Mouse (Mus musculus) mouse trophoblast stem cell (cell line): Measurements from ENCODE around the gene Foxp4.

Experiments
- in situ Hi-C, 2 experiments: fragments of 300-500 bp; cut with MseI, MboI; formaldehyde crosslinking; loops; 2 replicates in 1 of 2; 3 replicates in 1 of 2; pipeline ENCODE4 v1.15.1; 2025

Gene Foxp4

DNA sequence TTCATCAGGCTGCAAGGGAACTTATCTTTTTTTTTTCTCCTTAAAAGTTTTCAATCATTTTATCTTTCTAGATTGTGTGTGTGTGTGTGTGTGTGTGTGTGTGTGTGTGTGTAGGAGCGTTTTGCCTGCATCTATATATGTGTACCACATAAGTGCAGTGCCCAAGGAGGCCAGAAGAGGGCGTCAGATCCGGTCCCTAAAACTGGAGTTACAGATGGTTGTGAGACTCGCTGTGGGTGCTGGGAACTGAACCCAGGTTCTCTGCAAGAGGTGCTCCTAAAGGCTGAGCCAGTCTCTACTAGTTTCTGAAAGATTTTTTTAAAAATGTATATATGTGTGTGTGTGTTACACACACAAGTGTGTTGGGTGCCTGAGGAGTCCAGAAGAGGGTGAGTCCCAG, 5.0 kb upstream of the Foxp4 start:
- in situ Hi-C loops = no loop called here

DNA sequence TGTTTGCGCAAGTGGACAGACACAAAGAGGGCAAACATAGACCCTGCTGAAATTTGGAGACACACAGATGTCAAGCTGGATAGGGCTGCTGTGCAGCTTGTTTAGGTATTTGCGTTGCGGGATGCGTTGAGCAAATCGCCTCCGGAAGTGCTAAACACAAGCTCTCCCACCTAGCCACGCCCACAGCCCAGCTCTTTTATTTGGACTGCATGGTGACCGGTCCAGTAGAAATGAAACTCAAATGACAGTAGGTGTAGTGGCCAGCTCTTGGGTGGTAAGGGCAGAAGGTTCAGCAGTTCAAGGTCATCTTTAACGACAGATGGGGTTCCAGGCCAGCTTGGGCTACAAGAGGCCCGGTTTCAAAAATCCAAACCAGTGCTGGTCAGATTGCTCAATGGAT, 1.5 kb upstream of the Foxp4 start:
- in situ Hi-C loops = no loop called here

DNA sequence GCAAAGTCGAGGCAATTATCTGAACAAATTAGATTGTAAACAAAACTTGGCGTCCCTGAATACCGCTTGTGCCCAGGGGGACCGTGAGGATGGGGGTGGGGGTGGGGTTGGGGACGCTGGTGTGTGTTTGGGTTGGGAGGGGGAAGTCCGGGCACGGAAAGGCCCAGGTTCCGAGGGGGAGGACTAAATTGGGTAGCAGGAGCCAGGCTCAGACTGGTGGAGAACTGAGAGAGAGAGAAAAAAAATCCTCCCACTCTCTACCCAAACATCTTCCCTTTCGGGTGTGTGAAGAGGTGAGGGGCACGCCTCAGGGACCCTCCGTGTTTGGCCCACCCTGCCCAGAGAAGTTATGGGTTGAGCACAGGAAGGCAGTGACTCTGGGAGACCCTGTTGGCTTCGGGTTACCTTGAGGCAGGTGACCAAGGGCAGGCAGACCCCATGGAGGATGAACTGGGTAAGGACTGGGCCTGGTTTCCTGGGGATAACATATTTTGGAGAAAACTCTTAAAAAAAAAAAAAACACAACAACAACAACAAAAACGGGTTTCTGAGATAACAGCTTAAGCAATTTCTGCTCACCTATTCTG, 988 bp upstream of the Foxp4 start:
- in situ Hi-C loops = no loop called here

DNA sequence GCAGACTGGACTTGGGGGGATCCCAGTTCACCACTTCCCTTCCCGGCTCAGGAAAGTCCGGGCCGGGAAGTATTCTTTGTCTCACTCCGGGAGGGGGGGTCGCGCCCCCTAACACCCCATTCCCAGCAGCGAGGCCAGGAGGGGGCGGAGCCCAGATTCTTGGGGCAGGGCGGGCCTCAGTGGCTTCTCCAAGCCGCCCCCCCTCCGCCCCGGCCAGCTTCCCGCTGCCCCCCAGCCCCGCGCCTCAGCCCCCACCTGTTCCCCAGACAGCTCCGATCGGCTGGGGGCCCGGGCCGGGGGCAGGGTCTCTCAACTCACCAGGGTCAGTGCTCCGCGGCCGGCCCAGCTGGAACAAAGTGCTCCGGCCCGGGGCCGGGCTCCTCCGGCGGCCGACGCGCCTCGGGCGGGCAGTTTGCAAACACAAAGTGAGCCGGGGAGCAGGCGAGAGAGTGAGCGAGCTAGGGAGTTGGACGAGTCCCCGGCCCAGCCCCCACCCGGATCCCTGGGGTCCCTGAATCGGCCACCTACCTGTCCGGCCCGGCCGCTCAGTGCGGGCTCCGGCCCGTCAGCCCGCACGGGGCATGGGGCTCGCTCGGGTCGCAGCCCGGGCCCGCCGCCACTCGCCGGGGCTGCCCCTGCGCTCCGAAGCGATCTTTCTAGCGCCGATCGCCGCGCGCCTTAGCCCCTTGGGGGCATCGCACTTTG, 615 bp downstream of the Foxp4 start:
- in situ Hi-C loops = no loop called here

DNA sequence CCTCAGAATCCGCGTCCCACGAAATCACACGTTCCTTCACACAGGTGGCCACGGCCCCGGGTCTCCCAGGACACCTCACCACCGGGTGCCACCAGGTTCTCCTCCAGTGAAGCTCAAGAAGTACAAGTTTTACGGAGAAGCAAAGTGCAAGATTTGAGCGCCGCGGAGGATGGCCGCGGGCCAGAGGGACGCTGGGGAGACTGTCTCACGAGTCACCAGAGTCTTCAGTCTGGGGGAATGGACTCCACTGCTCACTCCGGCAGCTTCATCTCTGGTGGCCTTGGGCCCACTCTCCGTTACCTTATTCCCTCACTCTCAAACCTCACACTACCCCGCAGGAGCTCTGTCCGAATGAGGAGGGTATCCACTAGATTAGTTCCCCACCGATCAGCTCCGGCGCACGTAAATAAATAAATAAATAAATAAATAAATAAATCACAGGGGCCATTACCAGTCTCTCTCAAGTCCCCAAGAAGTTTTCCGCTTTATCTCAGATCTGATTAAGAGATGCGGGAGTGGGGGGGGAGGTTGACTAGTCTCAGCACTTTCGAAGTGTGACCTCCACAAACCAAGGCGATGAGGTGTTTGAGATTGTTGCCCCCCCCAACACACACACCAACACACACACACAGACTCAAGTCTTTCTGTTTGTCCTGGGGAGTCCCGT, 1.3 kb downstream of the Foxp4 start:
- in situ Hi-C loops = no loop called here

DNA sequence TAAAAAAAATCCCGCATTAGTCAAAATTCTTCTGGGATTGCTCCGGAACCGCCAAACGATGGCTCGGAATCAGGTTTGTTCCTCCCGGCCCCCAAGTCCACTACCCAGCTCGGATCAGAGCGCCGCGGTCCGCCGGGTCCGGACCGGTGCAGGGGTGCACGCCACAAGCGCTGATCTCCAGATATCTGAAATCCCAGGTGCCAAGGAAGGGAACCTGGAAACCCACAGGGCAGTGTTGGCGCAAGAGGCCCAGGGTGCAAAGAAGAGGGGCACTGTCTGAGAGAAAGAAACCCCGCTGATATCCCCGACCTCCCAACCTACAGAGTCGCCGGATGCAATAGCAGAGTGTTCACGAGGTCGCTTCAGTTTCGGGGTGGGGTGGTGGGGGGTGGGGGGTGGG, 1.9 kb downstream of the Foxp4 start:
- in situ Hi-C loops = no loop called here

DNA sequence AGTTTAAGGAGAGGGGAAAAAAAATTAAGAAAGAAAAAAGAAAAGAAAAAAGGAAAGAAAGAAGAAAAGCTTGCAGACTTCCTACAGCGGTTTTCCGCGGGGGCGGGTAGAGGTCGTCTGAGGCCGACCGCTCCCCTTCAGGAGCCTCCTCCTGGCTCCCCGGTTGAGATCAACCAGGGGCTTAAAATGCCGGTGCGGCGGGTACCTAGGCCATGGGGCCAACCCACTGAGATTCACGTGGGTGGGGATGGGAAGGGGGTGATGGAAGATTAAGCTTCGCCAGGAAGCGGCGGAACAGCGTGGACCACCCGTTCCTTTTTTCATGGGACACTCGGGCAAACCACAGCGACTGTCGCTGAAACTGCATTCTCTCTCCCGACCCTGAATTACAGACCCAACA, 2.3 kb downstream of the Foxp4 start:
- in situ Hi-C loops = no loop called here

DNA sequence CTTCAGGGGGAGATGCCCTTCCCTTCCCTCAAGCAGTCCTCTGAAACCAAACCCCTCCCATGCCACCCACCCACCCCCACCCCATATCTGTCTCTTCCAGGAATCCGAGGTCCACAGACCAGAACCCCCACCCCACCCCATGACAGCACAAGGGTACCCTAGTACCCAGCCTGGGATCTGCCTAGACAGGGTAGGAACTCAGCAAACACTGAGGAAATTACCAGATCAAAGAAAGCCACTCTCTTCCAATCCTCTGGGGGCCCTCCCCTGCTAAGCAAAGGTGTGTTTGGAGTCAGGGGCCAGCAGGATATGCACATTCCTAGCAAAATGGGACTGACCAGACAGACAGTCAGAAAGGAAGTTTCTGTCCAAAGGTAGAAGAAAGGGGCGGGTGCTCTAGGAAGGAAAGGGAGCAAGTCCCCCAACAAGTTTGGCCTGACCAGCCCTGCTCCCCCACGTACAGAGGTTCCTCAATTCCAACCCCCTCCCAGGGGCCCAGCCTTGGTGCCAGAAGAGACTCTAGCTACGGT, 3.2 kb downstream of the Foxp4 start:
- in situ Hi-C loops = no loop called here

DNA sequence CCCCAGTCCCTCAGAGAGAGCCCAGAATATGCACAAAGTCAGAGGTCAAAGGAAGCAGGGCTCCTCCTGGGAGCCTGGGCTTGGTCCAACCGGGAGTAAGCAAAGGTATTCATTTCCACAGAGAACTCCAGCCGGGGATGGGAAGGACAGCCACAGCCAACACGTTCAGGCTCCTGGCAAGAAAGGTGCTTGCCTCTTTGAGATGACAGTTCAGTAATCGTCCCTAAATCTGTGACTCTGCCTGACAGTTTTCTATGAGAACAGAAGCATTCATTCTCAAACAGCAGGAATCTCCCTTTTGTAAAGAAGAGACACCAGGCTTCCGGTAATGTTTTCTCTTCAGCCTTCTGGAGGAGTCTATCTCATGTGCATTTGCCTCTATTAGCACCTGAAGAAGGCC, 4.6 kb downstream of the Foxp4 start:
- in situ Hi-C loops = no loop called here

DNA sequence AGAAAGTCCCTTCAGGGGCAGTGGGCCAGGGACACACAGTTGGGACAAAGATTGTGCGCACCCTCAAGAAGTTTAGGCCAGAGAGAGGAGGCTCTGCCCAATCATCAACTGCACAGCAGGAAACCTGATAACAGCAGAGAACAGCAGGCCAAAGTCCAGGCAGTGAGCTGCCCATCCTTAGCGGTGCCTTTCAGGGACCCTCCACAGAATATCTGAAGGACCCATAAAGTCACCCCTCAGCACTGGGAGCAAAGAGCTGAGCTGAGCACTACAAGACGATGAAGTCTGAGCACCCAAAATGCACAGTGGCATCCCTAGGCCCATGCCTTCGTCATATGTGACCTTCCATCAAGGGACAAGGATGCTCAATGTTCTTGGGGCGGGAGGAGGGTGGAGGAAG, 6.5 kb downstream of the Foxp4 start:
- in situ Hi-C loops = no loop called here

DNA sequence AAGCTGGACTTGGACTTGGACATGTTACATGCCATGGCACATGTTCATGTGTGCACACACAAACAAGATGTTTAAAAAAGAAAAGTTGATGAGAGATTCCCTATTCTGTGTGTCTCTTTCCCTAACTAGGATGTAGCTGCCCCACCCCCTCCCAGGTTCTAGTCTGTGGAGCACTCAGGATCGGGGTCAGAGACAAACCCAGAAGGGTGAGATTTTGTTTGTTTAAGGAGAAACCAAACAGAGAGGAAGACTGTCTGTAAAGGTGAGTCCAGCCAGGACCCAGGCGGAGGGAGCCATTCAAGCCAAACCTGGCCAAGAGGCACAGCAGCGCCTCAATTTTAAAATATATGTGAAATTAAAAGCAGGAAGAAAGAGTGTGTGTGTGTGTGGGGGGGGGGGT, 7.2 kb downstream of the Foxp4 start:
- in situ Hi-C loops = no loop called here

DNA sequence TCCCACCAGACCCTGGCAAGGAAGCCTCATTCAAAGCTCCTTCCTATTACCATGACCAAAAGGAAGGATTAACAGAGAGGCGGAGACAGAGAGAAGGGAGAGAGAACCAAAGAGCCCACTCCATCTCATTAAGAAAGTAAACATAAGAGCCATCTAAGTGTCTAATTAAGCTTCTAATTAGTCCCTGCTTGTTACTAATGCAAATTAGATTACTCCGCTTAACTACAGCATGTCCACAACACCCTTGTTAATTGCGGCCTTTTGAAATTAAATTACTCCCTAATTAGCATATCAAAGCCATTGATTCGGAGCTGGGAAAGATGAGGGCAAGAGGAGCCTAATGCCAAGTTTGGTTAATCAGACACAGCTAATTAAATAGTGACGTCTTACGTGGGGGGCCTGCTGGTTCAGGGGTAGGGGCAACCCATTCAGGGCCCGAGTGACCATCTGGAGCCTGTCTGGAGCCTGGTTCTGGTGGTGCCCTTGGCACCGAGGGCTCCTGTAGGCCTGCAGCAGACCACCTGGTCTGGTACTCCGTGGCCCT, 9.7 kb downstream of the Foxp4 start:
- in situ Hi-C loops = no loop called here

DNA sequence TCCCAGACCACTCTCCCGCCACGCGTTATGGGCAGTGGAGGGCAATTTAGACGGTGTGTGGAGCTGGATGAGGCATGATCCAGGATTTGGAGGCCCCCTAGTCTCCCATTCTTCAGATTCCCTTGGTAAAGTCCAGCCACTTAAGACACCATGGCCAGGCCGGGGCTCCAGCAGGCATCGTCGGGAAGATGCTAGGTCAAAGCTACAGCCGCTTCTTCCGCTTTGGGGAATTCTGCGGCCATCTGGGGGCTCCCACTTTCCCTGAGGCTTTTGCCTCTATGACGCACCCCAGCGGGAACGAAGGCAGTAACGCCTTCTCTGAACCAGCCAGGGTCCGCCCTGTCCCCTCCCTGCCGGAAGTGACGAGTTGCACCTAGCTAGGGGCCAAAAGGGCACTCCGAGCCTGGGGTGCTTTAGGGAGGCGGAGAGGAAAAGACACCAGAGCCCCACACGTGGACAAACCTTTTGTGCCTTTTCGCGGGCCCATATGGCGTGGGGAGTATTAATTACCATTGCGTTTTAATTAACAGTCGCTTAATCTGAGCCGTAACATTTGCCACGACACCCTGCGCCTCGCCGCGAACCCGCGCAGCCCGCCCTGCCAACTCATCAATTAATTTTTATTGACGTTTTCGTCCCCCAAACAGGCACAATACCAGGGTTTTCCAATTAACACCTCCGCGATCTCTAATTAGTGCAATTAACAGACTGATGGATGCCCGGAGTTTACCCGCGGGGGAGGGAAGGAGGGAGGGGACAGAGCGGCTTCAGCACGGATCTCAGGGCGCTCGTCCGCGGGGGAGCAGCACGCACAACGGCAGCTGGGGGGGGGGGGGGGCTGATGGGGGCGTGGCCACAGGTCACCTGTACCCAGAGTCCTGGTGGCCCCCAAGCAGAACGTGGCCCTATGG, 15.1 kb downstream of the Foxp4 start:
- in situ Hi-C loops = loop anchor here in 1 of 2 experiments (10.0 kb wide), 1 partner anchor 135 kb away; no protein-coding TSS in a partner anchor

DNA sequence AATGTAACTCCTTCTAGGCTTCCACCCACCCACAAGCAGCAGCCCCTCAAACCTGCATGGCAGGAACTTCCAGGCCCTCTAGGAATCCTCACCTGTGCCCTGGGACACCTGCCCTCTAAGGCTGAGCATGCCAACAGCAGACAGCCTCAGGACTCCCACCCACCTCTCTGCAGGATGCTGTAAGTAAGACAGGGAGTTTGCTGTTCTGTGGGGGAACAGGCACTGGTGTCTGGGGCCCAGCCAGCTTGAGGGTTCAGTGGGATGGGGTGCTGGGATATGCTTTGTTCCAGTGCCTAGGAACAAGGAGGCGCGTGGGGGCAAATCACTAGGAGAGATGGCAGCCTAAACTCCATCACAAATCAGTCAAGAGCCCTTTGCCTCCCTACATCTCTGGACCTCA, 16.4 kb downstream of the Foxp4 start:
- in situ Hi-C loops = loop anchor here in 1 of 2 experiments (10.0 kb wide), 1 partner anchor 137 kb away; no protein-coding TSS in a partner anchor

DNA sequence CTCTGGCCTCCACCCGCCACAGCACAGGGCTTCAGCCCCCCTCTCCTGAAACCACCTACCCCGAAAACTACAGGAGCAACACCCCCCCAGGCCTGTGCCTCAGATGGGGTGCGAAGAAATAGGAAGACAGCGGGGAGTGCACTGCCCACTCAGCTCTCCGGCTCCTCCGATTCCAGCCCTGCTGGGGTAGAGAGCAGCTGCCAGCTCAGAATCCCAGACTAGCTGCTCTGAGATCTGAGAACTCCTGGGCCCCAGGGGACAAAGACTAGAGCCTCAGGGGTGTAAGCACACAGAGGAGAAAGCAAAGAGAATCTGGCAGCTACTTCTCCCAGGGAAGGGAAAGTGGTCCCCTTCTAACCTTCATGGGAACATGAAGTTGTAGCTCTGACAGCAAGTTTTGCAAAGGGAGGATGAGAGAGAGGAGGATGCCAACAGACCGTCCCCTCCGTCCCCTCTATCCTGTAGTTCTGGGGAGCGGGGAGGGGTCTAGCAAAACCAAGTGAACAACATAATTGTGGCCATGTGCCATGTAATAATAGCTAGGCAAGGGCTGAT, 17.0 kb downstream of the Foxp4 start:
- in situ Hi-C loops = loop anchor here in 1 of 2 experiments (10.0 kb wide), 1 partner anchor 137 kb away; no protein-coding TSS in a partner anchor

DNA sequence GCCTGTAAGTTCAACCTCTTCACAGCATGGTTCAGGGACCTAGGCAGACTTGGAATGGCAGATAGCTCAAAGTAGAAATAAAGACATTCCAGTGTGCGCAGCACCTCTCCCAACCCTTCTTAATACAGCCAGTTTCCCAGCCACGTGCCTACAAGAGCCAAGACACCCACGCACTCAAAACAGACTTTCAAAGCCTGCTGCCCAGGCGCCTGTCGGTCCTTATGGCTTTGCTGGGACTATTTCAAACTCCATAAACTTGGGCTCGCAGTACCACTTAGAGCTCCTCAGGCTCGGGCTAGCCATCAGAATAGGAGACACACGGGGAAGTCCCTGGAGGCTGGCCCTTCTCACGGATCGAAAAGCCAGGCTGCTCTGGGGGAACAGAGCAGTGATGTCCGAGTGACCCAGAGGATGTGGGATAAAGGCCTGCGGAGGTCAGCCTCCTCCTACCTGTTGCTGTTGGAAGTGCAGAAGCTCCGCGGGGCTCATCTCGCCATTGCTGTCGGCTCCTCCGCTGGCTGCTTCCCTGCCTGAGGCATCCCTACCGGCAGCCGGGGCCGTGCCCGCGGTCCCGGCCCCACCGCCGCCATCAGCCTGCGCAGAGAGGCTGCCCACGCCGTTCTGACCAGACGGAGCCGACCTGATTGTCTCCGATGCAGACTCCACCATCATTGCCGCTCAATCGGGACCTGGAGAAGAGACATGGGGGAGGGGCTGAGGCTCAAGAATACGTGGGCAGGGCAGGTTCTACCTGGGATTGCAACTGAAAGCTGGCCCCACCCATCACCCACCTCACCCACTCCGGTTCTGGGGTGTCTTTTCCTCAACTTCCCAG, 20.4 kb downstream of the Foxp4 start:
- in situ Hi-C loops = loop anchor here in 1 of 2 experiments (10.0 kb wide), 1 partner anchor 141 kb away; no protein-coding TSS in a partner anchor

DNA sequence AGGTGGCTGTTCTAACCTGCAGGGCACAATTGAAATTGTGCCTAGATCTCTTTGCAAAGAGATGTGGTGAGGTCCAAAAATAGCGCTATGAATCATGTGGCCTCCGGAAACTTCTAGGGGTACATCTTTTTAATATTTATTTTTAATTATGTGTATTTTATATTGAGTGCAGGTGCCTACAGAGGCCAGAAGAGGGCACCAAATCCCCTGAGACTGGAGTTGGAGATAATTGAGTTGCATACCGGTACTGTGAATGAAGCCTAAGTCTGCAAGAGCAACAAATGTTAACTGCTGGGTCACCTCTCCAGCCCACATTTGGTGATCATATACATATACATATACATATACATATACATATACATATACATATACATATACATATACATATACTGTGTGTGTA, 22.7 kb downstream of the Foxp4 start:
- in situ Hi-C loops = loop anchor here in 1 of 2 experiments (10.0 kb wide), 1 partner anchor 143 kb away; no protein-coding TSS in a partner anchor

DNA sequence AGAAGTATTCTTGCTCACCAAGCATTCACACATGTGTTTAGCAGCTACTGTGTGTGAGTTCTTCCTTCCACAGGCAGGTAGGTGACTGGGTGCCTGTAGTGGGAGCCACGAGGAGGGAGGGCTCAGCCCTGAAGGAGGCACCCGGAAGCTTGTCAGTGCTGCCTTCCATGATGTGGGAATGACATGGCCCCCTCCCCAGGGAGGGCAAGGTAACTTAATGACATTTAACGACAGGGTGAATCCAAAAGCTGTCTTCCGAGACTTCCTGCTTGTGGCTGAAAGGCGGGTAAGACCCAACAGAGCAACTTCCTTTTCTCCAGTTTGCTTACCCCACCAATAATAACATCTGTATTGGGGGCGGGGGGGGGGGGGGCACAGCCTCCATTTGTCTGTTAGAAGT, 23.7 kb downstream of the Foxp4 start:
- in situ Hi-C loops = loop anchor here in 1 of 2 experiments (10.0 kb wide), 1 partner anchor 144 kb away; no protein-coding TSS in a partner anchor

DNA sequence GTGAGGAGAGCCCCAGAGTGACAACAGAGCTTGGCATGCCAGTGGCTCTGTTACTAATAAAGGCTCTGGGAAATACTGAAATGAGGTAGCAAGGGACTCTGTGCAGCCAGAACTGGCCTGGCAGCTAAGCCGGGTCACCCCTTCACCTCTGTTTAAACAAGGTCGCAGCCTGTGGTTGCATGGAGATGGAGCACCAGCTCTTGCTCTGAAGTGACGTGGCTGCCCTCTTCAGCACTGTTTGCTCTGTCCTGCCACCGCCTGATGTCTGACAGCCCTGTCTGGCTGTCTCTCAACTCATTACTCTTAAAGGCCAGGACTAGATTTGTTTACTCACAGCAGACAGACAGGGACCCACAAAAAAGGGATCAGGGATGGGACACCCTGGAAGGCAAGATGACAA, 25.3 kb downstream of the Foxp4 start:
- in situ Hi-C loops = loop anchor here in 1 of 2 experiments (10.0 kb wide), 1 partner anchor 206 kb away; no protein-coding TSS in a partner anchor
